Mouse (Mus musculus) T-cell, adult 66 days (primary cell): Measurements from ENCODE around the gene Vmn1r235. TPM values are rescaled to one million over a fixed set of nuclear protein-coding genes. Genes with fewer than 3 reads are reported as not detected.

Source experiments
- total RNA-seq, 2 experiments: library from RNA; stranded (reverse); gene quantifications; 3 replicates in 1 of 2; 4 replicates in 1 of 2; pipeline ENCODE4 v1.2.4; 2023

The Vmn1r235 gene
- total RNA-seq = not detected

GRCm38 (mm10) chr17:21256111-21256510, at the start of gene Vmn1r235:
Vmn1r235 (plus strand) TSS chr17:21256411.

GRCm38 (mm10) chr17:21225787-21226186, 30.4 kb upstream of the Vmn1r235 start, which contains the start of gene Vmn1r234:
Vmn1r234 (plus strand) TSS chr17:21226087.

GRCm38 (mm10) chr17:21282642-21283041, 26.4 kb downstream of the Vmn1r235 start, which contains the start of gene Vmn1r236:
Vmn1r236 (plus strand) TSS chr17:21282942.

GRCm38 (mm10) chr17:21311565-21311964, 55.4 kb downstream of the Vmn1r235 start, which contains the start of gene Vmn1r237:
Vmn1r237 (plus strand) TSS chr17:21311865.

Other genes starting within 250 kb of the Vmn1r235 start
- gene Zfp160, start 247.5 kb upstream of the Vmn1r235 start, total RNA-seq = 10 to 100 TPM; 10.7 to 14.4 TPM
- not detected for gene Vmn1r234, start 30.3 kb upstream of the Vmn1r235 start, total RNA-seq
- not detected for gene Vmn1r236, start 26.5 kb downstream of the Vmn1r235 start, total RNA-seq
- not detected for gene Vmn1r237, start 55.5 kb downstream of the Vmn1r235 start, total RNA-seq
- gene Zfp677, start 127.3 kb downstream of the Vmn1r235 start, total RNA-seq = 1 to 10 TPM; 6.8 TPM
- gene Zfp54, start 166.8 kb downstream of the Vmn1r235 start, total RNA-seq = 1 to 10 TPM; 1.9 to 2.7 TPM
- gene Zfp51, start 194.0 kb downstream of the Vmn1r235 start, total RNA-seq = 10 to 100 TPM; 21.6 to 22.3 TPM
- gene Zfp53, start 232.6 kb downstream of the Vmn1r235 start, total RNA-seq = 10 to 100 TPM; 26.1 to 33.3 TPM